22 mouse cellular contexts compared by ENCODE assay signal in the genomic region with DNA sequence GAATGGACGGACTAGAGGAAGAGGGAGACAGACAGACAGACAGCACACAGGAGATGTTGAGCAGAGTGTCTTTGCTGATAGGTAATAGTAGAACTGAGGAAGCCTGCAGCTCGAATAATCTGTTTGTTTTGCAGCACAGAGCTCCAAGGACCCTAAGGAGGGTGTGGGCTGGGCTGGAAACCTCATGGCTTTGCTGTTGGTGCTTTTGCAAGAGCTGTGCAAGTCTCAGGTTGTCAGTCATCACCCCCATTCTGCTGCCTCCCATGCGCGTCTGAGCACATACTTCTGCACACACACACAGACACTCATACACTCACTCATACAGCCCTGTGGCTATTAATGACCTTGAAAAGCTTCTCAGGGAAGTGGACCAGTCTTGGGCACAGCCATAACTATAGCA.
"Had no signal": no experiment of that assay in that cellular context is flagged by ENCODE, and none has a peak within 500 bp of the region (broad histone marks: within the 10 kb centered on the region; RNA-seq: fewer than 3 reads in every experiment).

No protein-coding gene starts in this region.

- H3K9me3 ChIP-seq: lung, embryonic 15.5 days; megakaryocyte, embryonic 14.5 days; midbrain, embryonic 10.5 days; midbrain, embryonic 13.5 days; neural tube, embryonic 13.5 days had no signal

- H3K4me3 ChIP-seq: lung, embryonic 15.5 days; midbrain, embryonic 10.5 days; midbrain, embryonic 13.5 days; myocyte; neural tube, embryonic 13.5 days had no signal

- H3K9ac ChIP-seq: liver, embryonic 14.5 days; lung, embryonic 15.5 days; midbrain, embryonic 13.5 days; neural tube, embryonic 13.5 days had no signal

- H3K27ac ChIP-seq: kidney, postnatal 0 days; liver, embryonic 14.5 days; lung, embryonic 15.5 days; midbrain, embryonic 10.5 days; midbrain, embryonic 13.5 days; neural tube, embryonic 13.5 days had no signal

- H3K4me1 ChIP-seq: midbrain, embryonic 10.5 days; midbrain, embryonic 13.5 days; neural tube, embryonic 13.5 days had no signal

- H3K27me3 ChIP-seq: lung, embryonic 15.5 days; megakaryocyte, embryonic 14.5 days; midbrain, embryonic 13.5 days; neural tube, embryonic 13.5 days had no signal

- ATAC-seq: midbrain, embryonic 13.5 days; midbrain, embryonic 16.5 days had no signal

- H3K4me2 ChIP-seq: liver, embryonic 11.5 days; lung, embryonic 15.5 days; midbrain, embryonic 13.5 days; neural tube, embryonic 13.5 days had no signal

- DNase-seq: kidney, adult 18-20 months; kidney, postnatal 25 days; layer of hippocampus, postnatal 36 days; left cerebral cortex, postnatal 4 days; lung, adult 18-20 months; lung, postnatal 10 days; lung, postnatal 36 days; retina, postnatal 1 day; right cerebral cortex, postnatal 25 days; spleen, adult 18-20 months; thymus, adult 18-20 months; thymus, postnatal 36 days had no signal
